Mouse (Mus musculus): Measurements from ENCODE around the gene Capn9. TPM values are rescaled to one million over a fixed set of nuclear protein-coding genes. Genes with fewer than 3 reads are reported as not detected.

The Capn9 gene
- total RNA-seq, 4 experiments from 2014 or later, result 0.12 to 0.14 TPM; not detected in 2

DNA sequence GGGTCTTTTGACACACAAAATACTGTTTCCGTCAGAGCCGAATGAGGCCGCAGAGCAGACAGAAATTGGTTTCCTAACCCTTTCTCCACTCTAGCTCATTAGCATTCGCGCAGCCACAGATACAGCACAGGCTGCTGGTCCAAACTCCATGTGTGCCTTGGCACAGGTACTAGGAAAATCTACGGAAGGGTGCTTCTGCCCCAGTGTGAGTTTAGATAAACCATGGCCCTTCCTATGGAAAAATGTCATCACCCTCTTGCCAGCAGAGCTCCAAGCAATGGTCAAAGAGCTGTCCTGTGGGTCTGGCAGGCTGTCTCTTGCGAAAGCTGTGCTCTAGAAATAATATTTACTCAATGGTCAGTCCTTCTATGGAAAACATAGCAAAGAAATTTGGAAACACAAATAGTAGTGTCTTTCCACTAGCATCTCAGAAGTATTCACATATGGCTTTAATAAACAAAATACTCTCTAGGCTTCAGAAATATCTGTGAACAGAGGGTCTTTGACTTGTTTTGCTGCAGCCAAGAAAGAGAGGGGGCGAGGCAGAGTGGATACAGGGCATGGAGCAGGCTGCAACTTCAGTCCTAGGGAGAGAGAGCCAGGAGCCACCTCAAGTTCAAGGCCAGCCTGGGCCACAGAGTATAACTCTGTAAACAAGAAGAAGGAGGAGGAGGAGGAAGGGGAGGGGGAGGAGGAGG is 4.0 kb upstream of the Capn9 start:
- DNase-seq (ENCODE audit: low spot score in 2 of 2), result no peak

DNA sequence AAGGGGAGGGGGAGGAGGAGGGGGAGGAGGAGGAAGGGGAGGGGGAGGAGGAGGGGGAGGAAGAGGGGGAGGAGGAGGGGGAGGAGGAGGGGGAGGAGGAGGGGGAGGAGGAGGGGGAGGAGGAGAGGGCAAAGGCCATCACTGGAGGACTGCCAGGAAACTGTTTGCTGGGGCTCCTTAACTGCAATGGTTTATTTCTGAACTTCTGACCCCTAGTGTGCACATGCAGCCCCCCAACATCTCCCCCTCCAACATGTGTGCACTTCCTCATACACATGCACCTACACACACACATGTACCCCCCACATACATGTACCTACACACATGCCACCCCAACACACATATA is 3.5 kb upstream of the Capn9 start:
- DNase-seq (ENCODE audit: low spot score in 2 of 2), result no peak

DNA sequence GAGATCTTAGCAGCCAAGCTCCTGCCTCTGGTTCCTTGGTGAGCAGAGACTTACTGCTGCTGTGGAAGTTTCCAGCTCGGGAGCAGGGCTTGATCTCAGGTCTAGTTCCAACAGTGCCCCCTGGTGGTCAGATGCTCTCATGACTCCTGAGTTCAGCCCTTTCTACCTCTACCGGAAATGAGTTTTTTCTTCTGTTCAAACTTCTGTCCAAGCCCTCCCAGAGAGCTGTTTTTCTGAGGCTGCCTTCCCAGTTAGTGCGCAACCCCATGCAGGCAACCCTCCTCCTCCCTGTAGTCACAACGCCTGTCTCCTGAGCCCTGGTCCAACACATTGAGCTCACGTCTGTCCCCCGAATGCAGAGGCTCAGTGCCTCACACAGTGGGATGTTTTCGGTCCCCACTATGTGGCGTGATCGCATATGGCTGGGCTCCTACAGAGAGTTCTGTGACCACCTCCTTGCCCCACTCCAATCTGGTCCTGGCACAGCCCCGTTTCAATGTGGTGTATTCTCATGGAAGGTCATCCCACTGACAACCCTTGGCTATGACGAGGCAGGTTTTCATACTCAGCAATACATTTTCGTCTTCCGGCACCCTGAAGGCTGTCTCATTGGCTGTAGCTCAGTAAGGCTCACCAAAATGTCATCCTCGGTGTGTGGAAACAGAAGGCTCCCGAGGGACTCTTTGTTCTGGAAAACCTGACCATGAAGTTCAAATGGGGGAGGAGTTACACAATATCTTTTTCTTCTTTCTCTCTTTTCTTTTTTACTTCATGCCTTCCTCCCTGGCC is 2.2 kb upstream of the Capn9 start:
- peak; percentile 88 to 95 for DNase-seq (ENCODE audit: low spot score in 2 of 2)

DNA sequence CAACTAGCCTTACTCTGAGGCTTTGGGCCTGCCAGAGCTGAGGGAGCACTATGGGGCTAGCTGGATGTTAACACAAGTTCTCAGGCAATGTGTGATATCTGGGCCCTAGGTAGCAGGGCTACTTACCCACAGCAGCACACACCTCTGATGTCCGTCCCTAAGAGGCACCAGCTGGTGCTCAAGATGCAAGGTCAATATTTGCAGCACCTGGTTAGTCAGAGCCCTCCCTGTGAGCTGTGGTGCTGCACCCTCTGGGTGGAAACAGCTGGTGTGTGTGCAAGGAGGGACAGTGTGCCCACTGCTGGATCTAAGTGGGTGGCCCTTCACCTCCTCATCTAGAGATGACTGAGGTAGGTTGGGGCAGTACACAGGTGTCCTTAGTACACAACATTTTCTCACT is 840 bp downstream of the Capn9 start:
- DNase-seq (ENCODE audit: low spot score in 2 of 2), result no peak

DNA sequence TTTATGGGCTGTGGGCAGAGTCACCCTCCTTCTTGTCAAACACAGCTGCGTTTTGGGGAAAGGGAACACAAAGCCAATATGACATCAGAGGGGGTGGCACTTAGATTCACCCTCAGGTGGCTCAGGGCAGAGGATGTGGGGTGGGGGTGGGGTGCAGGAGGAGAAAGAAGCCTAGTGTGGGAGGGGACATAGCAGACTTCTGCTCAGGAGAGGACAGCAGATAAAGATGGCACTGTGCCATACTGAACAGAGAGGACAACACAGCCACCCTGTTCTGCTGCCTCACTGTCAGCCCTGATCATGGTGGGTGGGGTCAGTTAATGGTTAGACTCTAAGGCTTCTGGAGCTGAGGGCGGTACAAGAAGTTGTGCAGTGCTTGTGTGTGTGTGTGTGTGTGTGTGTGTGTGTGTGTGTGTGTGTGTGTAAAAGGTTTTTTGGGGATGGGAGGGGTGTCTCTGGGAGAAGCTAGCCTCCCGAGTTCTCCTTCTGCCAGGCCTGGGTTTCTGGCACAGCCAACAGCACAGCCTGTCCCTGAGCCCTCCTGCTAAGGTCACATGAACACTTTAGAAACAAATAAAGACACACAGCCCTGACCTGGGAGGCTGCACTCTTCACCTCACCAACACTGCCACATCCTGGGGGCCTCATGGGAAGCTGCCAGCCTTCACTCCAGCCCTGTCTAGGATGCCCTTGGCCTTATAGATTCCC is 10.0 kb downstream of the Capn9 start:
- no peak for DNase-seq (ENCODE audit: low spot score in 2 of 2)

DNA sequence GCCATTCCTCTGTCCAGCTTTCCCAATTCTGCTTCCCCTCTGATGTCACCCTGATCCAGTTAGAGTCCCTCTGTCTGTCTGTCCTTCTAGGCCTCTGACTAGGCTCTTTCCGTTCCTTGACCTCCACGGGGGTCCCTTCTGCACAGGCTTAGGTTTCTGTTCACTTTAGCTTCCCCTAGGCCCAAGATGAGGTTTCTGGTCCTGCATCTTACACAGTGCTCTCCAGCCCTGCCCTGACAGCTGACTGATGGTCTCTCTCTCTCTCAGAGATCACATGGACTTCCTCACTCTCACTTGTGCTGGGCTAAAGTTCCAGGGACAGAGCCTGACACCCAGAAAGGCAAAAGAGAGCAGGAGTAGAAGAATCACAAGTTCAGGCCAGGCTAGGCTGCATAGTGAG is 10.6 kb downstream of the Capn9 start:
- no peak for DNase-seq (ENCODE audit: low spot score in 2 of 2)

DNA sequence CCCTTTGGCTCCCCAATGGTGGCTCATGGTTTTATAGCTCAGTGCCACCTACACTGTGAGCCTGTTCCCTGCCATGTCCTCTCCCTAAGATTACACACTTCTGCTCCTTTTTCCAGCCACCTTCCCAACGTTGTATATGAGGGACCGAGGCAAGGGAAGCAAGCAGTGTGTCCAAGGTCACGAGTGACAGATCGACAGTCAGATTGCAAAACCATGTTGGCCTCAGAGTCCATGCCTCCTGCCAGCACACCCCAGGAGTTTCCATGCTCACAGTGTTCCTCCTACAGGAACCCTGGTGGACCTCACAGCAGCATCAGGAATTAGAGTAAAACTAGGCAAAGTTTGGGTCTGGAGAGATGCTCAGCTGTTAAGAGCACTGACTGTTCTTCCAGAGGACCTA is 13.5 kb downstream of the Capn9 start:
- DNase-seq (ENCODE audit: low spot score in 2 of 2), result no peak

DNA sequence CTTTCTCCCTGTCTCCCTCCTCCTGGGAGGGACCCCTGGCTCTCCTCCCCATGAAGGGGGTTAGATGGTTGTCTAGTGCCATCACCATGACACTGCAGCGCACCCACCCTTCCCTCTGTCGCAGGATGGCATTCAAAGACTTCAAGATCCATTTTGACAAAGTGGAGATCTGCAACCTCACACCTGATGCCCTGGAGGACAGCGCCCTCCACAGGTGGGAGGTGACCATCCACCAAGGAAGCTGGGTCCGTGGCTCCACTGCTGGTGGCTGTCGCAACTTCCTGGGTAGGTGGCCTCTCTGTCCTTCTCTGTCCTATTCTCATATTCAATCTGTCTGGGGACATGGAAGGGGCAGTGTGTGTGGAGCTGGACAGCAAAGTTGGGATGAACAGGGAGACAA is 28.2 kb downstream of the Capn9 start:
- DNase-seq (ENCODE audit: low spot score in 2 of 2), result no peak

DNA sequence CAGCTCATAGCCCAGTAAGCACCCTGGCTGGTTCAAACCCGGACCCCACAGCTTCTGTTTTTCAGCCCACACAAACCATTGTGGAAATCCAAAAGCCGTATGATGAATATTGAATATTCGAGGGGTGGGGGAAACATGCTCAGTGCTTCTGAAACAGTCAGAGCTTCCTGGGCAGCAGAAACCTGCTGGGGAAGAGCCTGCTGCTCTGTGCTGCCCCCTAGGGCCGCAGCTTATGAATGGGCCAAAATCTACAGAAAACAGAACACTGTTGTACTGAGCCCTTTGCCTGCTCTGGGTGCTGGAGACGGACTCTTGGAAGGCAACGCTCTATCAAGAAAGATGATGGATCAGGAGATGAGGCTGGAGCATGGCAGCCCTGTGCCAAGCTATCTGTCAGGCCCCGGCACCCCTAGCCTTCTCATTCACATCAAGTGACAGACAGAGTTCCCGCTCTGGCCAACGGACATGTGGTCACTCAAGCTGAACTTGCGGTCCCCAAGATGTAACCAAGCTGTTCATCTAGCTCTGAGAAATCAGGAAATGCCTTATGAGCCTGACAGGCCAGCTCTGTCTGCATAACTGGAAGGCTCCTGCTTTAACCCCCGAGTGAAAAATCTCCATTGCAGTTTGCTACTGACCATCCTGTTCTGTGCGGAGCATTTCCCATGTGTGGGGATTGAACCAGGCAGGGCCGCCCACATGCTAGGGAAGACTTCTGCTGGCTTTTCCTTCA is 32.5 kb downstream of the Capn9 start:
- peak in 1 of 2 experiments; percentile 37 for DNase-seq (ENCODE audit: low spot score in 2 of 2)

DNA sequence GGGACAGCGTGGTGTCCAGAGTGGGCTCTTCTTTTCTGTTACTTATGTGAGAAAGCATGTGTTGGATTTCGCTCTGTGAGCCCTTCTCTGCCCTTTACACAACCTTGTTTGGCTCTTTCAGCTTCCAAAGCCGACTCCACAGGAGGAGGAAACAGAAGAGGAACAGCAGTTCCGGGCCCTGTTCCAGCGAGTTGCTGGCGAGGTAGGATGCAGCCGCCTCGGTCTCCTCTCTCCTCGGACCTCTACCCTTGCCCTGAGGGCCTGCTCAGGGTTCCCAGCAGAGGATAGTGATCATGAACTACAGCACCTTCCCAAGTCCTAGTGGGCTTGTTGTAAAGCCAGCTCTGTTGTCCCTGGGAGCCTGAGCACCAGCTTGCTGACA is 33.1 kb downstream of the Capn9 start:
- DNase-seq (ENCODE audit: low spot score in 2 of 2), result no peak

DNA sequence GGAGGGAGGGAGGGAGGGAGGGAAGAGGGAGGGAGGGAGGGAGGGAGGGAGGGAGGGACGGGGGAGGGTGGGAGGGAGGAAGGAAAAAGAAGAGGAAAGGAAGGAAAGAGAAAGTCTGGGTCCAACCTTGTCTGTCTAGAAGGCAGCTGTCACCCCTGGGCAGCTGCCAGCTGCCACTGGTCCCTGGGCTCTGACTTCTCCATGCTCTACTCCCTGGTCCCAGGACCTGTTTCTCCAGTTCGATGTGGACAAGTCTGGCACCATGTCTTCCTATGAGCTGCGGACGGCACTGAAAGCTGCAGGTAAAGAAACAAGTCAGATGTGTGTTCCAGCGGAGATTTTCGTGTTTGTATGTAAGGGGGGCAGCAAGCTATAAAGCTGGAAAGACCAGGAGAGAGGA is 38.4 kb downstream of the Capn9 start:
- no peak for DNase-seq (ENCODE audit: low spot score in 2 of 2)

DNA sequence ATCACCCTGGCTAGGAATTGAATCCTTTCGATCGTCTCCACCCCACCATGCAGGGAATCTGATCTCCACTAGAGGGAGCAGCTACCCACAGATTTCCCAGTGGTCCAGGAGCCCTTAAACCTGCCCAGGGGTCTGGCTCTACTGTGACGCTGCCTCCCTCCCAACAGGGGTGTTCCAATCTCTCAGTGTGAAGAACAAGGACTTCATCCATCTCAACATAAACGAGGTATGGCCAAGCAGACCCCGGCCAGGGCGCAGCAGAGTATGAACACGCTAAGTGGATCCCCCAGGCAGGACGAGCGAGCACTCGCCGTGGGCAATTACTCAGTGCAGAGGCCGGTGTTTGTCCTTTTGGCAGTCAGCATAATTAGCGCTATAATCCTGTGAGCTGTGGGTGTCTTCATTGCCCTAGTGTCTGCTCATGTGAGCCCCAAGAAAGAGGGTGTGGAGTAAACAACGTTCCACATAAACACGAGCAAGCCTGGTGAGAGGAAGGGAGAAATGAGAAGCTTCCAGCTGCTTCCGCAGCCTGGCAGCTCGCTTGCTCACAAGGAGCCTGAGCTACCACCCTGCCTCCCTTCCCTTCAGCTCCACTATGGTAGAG is 41.5 kb downstream of the Capn9 start:
- peak; percentile 76 to 89 for DNase-seq (ENCODE audit: low spot score in 2 of 2)

DNA sequence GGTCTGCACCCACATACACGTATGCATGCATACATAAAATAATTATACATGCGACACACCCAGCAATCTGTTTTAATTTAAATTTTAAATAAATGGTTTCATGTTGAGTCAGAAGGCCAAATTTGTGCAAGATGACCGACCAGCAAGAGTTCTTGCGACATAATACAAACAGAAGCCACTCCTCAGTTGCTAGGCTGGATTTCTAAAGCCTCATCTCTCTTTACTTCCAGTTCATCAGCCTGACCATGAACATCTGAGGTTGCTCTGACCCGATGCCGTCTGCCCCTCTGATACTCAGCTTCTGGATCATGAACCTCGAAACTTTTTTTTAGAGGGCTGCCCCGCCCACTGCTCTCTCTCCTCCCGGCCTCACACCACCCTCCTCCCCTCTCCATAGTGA is 42.3 kb downstream of the Capn9 start:
- no peak for DNase-seq (ENCODE audit: low spot score in 2 of 2)

DNA sequence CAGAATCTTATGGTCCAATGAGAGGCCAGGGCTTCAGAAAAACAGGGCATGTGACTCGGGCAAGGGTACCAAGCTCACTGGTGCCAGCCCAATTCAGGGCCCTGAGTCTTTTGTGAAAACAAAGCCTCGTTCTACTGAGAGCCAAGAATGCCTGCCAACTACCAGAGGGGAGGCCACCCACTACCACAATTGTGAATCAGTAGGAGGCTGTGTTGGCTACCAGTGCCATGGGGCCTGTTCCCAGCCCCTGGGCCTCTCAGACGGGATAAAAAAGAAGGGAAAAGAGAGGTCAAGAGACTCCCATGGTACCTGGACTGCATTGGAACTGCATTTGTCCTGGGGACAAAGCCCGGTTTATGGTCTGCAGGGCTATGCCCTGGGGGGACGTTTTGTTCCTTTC is 45.3 kb downstream of the Capn9 start:
- DNase-seq (ENCODE audit: low spot score in 2 of 2), result peak; percentile 79 to 90

DNA sequence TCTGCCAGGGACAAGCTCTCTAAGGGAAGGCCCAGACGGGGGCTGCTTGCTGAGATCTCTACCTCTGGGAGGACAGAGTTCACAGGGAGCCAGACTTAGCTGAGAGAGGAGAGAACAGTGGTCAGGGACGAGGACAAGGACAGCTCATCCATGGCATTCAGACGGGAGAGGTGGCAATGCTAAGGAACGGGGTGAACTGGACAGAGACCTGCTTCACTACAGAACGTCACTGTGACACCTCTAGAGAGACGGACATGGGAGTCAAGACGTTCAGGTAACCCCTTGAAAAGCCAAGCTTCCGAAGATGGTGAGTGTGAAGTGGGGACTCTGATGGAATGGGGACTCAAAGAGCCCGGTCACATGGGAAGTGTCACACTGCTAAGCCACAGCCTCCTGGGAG is 50.3 kb downstream of the Capn9 start:
- DNase-seq (ENCODE audit: low spot score in 2 of 2), result no peak

DNA sequence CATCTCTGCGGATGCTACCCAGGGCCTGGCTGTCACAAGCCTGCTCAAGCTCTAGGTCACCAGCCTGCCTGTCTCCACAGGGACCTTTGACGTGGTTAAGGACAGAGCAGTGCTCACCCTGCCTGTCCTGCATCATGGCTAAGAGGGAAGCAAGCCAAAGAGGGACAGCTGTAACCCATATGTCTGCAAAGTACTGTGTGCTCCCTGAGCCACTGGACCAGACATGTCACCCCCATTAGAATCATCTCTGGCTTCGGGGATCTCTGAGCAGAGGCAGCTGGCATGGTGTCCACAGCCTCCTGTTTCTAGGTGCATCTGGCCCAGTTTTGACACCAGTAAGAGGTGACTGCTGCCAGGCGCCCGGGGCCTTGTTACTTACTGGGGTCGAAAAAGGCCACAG is 54.6 kb downstream of the Capn9 start:
- DNase-seq (ENCODE audit: low spot score in 2 of 2), result no peak

DNA sequence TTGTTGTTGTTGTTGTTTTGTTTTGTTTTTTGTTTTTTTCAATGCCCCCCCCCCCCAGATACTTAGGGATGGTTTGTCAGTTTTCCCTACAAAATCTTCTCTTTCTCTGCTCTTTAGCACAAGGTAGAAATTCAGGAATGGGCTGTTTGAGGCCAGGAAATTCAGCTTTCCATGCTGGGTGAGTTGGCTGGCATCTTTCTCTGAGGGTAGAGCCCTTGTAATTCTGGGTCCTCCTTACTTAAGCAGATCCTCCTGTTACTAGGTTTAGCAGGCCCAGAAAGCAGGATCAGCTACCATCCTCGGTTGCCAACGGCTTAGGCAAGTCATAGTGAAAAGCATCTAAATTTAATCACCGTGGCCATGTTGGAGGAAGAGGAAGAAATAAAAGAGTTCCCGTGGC is 55.0 kb downstream of the Capn9 start:
- DNase-seq (ENCODE audit: low spot score in 2 of 2), result no peak

DNA sequence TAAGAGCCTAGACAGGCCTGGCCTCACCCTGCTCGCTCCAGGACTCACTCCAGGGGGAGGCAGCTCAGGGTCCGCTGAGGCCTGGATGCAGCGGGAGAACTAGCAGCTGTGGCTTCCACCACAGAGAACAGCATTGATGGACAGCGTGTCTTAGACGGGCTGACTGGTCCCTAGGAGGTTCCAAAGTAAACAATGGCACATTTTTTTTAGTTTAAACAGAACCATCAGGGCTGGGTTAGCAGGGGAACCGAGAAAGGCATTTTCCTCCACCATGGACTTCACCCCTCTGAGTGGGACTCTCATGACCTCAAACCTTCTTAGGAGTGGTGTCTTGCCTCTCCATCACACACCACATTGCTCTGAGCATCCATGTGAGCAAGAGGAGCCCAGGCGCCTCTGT is 56.1 kb downstream of the Capn9 start:
- no peak for DNase-seq (ENCODE audit: low spot score in 2 of 2)

DNA sequence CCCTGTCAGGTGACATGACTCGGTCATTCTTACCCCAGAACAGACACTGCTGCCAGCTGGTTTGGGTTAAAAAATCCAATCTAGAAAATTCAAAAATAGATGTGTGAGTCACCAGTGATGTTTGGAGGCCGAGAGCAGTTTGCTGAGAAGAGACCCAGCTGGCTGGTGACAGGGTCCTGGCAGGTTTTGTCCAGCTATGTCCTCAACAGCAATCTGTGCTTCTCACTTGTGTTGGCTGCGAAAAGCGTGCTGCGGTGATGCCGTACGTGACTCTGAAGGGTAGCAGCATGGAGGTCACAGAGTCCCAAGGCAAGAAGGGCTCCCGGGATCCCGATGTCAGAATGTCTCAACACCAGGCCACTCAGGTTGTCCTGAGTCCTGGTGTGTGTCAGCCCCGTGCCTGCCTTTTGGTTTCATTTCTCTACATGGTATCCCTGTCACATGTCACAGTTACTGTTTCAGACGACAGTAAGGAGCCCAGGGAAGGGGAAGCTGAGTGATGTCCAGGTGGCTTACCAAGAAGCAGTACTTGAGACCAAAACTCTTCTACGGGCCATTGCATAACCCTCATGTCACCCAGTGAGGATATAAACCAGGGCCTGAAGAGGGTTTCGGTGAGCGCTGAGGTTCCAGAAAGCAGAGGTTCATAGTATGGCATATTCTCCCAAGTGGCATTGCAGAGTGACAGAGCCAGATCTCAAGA is 57.2 kb downstream of the Capn9 start:
- DNase-seq (ENCODE audit: low spot score in 2 of 2), result peak in 1 of 2 experiments; percentile 32

DNA sequence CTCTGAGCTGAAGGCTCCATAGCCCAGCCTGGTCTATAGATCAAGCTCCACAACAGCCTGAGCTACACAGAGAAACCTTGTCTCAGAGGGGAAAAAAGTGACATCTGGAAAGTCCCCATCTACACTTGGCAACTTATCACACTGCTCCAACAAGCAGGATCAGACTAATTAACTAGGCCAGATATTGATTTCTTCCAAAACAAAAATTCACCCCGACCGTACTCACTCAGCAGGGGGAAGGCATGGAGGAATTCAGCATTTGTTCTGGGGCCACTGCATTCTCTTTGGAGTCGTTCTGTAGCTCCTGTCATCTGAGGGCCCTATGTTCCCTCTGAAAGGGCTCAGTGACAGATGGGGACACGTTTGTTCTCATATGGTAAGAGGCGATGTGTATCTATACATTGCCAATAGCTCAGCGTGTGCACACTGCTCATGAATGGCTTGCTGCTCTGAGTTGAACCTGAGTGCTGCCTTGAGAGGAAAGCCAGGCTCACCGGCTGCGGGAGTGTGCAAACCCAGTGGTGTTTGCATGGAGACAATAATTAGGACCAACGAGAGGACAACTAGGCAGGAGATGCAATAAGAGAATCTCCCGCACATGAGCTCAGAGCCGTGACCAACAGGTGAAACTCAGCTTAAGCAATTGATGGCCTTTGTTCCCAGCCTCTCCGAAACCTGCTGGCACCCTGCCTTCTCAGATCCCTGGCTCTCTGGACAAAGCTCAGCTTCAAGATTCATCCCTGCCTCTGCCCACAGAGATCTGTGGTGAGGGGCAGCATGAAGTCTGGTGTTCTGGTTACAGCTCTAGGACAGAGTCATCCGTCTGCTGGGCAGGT is 58.7 kb downstream of the Capn9 start:
- no peak for DNase-seq (ENCODE audit: low spot score in 2 of 2)
